In the genomic region with DNA sequence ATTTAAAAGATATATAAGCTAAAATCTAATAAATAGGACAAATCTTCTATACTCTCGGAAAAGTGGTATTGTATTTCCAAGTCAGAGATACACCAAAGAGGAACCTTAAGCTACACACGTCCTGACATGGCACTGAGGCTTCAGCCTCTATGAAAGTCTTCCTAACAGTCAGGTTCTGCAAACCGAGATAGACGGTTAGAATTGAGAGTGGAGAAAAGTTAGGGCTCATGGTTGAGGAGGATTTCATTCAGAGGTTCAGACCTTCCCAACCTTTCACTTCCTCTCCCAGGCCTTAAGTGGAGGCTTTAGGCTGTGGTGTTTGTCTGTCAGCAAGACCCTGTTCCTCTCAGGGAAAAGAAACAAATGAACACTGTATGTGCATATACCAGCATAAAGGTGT, we compare ENCODE assay signal across 25 mouse cellular contexts. TPM values are rescaled to one million over a fixed set of nuclear protein-coding genes. Genes with fewer than 3 reads are reported as not detected.
DNase-seq lines count a peak whose midpoint lies in the region; ATAC-seq and TF ChIP-seq lines count a peak whose summit lies in the region.
"Had no signal": no experiment of that assay in that cellular context is flagged by ENCODE, and none has a peak within 500 bp of the region (broad histone marks: within the 10 kb centered on the region; RNA-seq: fewer than 3 reads in every experiment).

No protein-coding gene starts in this region.

- TF ChIP-seq CTCF in liver, embryonic 14.5 days (IDR thresholded peaks at IDR 0.05; ENCODE audit: low read depth): no peak

- no peaks in the 10 kb centered on the region for H3K27me3 ChIP-seq in liver, embryonic 14.5 days (ENCODE audit: control insufficient read depth, insufficient read depth, low read length)
- no peaks in the 10 kb centered on the region for H3K27me3 ChIP-seq in liver, embryonic 11.5 days (replicated peaks; ENCODE audit: control insufficient read depth, insufficient read depth, low read length)
- H3K27me3 ChIP-seq in liver, embryonic 15.5 days: no peaks in the 10 kb centered on the region
- H3K27me3 ChIP-seq in hindbrain, embryonic 12.5 days: no peaks in the 10 kb centered on the region
- H3K27me3 ChIP-seq: embryonic facial prominence, embryonic 12.5 days; embryonic facial prominence, embryonic 15.5 days; heart, embryonic 12.5 days; heart, embryonic 15.5 days; hindbrain, embryonic 15.5 days had no signal

- H3K4me1 ChIP-seq in liver, embryonic 14.5 days (replicated peaks; ENCODE audit: control insufficient read depth in 2 of 2, insufficient read depth in 2 of 2, low read length in 1 of 2): peaks cover 74 to 77% of the 10 kb centered on the region in 2 experiments
- peaks cover 53% of the 10 kb centered on the region for H3K4me1 ChIP-seq in liver, embryonic 11.5 days (replicated peaks; ENCODE audit: control insufficient read depth, insufficient read depth, low read length)
- H3K4me1 ChIP-seq in liver, embryonic 15.5 days (replicated peaks): peaks cover 90% of the 10 kb centered on the region
- H3K4me1 ChIP-seq in hindbrain, embryonic 12.5 days: no peaks in the 10 kb centered on the region
- H3K4me1 ChIP-seq: embryonic facial prominence, embryonic 12.5 days; hindbrain, embryonic 15.5 days had no signal

- peak overlapping the region; percentile 46; the same call in 1 of the 2 replicates for H3K27ac ChIP-seq in liver, embryonic 14.5 days
- no peak overlapping the region for H3K27ac ChIP-seq in liver, embryonic 11.5 days (ENCODE audit: low read depth, low read length)
- peak overlapping the region; percentile 67 for H3K27ac ChIP-seq in liver, embryonic 15.5 days (replicated peaks)
- H3K27ac ChIP-seq in hindbrain, embryonic 12.5 days: no peak overlapping the region
- H3K27ac ChIP-seq: embryonic facial prominence, embryonic 12.5 days; embryonic facial prominence, embryonic 15.5 days; heart, embryonic 15.5 days; hindbrain, embryonic 15.5 days had no signal

- no peak overlapping the region for H3K4me3 ChIP-seq in liver, embryonic 14.5 days (ENCODE audit: insufficient read depth in 1 of 2, low read depth in 2 of 2, low read length in 2 of 2)
- H3K4me3 ChIP-seq in liver, embryonic 11.5 days (ENCODE audit: low read depth, low read length): no peak overlapping the region
- no peak overlapping the region for H3K4me3 ChIP-seq in liver, embryonic 15.5 days (replicated peaks)
- no peak overlapping the region for H3K4me3 ChIP-seq in hindbrain, embryonic 12.5 days
- H3K4me3 ChIP-seq: embryonic facial prominence, embryonic 12.5 days; embryonic facial prominence, embryonic 15.5 days; gastrocnemius, adult 2 months; heart, embryonic 12.5 days; heart, embryonic 15.5 days; hindbrain, embryonic 15.5 days had no signal

- H3K9me3 ChIP-seq in liver, embryonic 14.5 days (ENCODE audit: control insufficient read depth, low read length): no peaks in the 10 kb centered on the region
- H3K9me3 ChIP-seq in liver, embryonic 11.5 days (ENCODE audit: control insufficient read depth, low read length): no peaks in the 10 kb centered on the region
- H3K9me3 ChIP-seq in liver, embryonic 15.5 days (replicated peaks): no peaks in the 10 kb centered on the region
- no peaks in the 10 kb centered on the region for H3K9me3 ChIP-seq in hindbrain, embryonic 12.5 days (replicated peaks)
- H3K9me3 ChIP-seq: embryonic facial prominence, embryonic 12.5 days; embryonic facial prominence, embryonic 15.5 days; heart, embryonic 12.5 days; heart, embryonic 15.5 days; hindbrain, embryonic 15.5 days had no signal

- no peak for ATAC-seq in liver, embryonic 14.5 days (ENCODE audit: insufficient read depth)
- ATAC-seq in liver, embryonic 11.5 days (replicated peaks; ENCODE audit: low FRiP score): no peak
- ATAC-seq in liver, embryonic 15.5 days (ENCODE audit: insufficient read depth): no peak
- peak; percentile 8; the same call in 1 of the 2 replicates for ATAC-seq in megakaryocyte progenitor cell, adult 5-6 weeks (replicated peaks; ENCODE audit: poor library complexity)
- ATAC-seq in hindbrain, embryonic 12.5 days (ENCODE audit: low FRiP score): no peak
- ATAC-seq: activated CD4-positive, CD25-positive, alpha-beta regulatory T cell, adult 4 months; CD4-positive, CD25-positive, alpha-beta regulatory T cell, adult 4 months; forebrain, embryonic 14.5 days; forebrain, postnatal 0 days had no signal

- DNase-seq in liver, embryonic 14.5 days (ENCODE audit: low read depth in 3 of 3, low spot score in 3 of 3): no peak
- DNase-seq in liver, embryonic 11.5 days (ENCODE audit: low spot score): no peak
- DNase-seq in adrenal gland, adult 2 months: no peak
- DNase-seq: adrenal gland, postnatal 10 days; adrenal gland, postnatal 36 days; cerebellum, adult 18-20 months; cerebellum, adult 9-10 months; cerebellum, postnatal 14 days; forebrain, postnatal 0 days; gastrocnemius, adult 2 months; gastrocnemius, postnatal 14 days; heart, adult 18-20 months; heart, postnatal 10 days; heart, postnatal 36 days had no signal

- no peak overlapping the region for H3K9ac ChIP-seq in liver, embryonic 14.5 days (replicated peaks)
- H3K9ac ChIP-seq in liver, embryonic 11.5 days (ENCODE audit: low read depth, low read length): no peak overlapping the region
- no peak overlapping the region for H3K9ac ChIP-seq in liver, embryonic 15.5 days
- no peak overlapping the region for H3K9ac ChIP-seq in hindbrain, embryonic 12.5 days
- H3K9ac ChIP-seq: embryonic facial prominence, embryonic 12.5 days; embryonic facial prominence, embryonic 15.5 days; forebrain, postnatal 0 days; heart, embryonic 12.5 days; heart, embryonic 15.5 days; hindbrain, embryonic 15.5 days had no signal

- WGBS in liver, embryonic 14.5 days (ENCODE audit: insufficient replicate concordance): 57% methylated on average over 4 of the region's 4 CpGs
- 64% methylated on average over 4 of the region's 4 CpGs for WGBS in liver, embryonic 11.5 days
- 46% methylated on average over 4 of the region's 4 CpGs for WGBS in liver, embryonic 15.5 days (ENCODE audit: insufficient replicate concordance)
- 88% methylated on average over 4 of the region's 4 CpGs for WGBS in hindbrain, embryonic 12.5 days

- peaks cover 27% of the 10 kb centered on the region for H3K36me3 ChIP-seq in liver, embryonic 14.5 days (replicated peaks; ENCODE audit: control insufficient read depth, insufficient read depth, low read depth)
- no peaks in the 10 kb centered on the region; the same call in 1 of the 2 replicates for H3K36me3 ChIP-seq in liver, embryonic 11.5 days (ENCODE audit: control insufficient read depth, insufficient read depth, low read length)
- H3K36me3 ChIP-seq in liver, embryonic 15.5 days (replicated peaks): peaks cover 28% of the 10 kb centered on the region
- no peaks in the 10 kb centered on the region for H3K36me3 ChIP-seq in hindbrain, embryonic 12.5 days
- H3K36me3 ChIP-seq: embryonic facial prominence, embryonic 12.5 days; embryonic facial prominence, embryonic 15.5 days; heart, embryonic 12.5 days; heart, embryonic 15.5 days; hindbrain, embryonic 15.5 days had no signal

- TF ChIP-seq EP300 in liver, embryonic 14.5 days (IDR thresholded peaks at IDR 0.05; ENCODE audit: low read depth): no peak

- no peak overlapping the region for H3K4me2 ChIP-seq in liver, embryonic 14.5 days (ENCODE audit: low read depth)
- no peak overlapping the region for H3K4me2 ChIP-seq in liver, embryonic 11.5 days
- no peak overlapping the region for H3K4me2 ChIP-seq in liver, embryonic 15.5 days
- H3K4me2 ChIP-seq in hindbrain, embryonic 12.5 days (replicated peaks): no peak overlapping the region
- H3K4me2 ChIP-seq: embryonic facial prominence, embryonic 12.5 days; embryonic facial prominence, embryonic 15.5 days; heart, embryonic 12.5 days; heart, embryonic 15.5 days; hindbrain, embryonic 15.5 days had no signal

RNA-seq across cellular contexts. Expression of gene Ell2, which starts 37.5 kb away (rescaled TPM):
- polyA plus RNA-seq in liver, embryonic 14.5 days (2012; rRNA removed): 20.2 and 30.5 TPM in 2 replicates
- 41.2 and 44.0 TPM in 2 replicates for polyA plus RNA-seq in liver, embryonic 14.5 days (2014; fragmentation: Nextera tagmentation; extraction: Ambion mirVana)
- 40.4 and 44.8 TPM in 2 replicates for polyA plus RNA-seq in liver, embryonic 11.5 days (2014; fragmentation: Nextera tagmentation; extraction: Ambion mirVana)
- 34.0 and 34.2 TPM in 2 replicates for polyA plus RNA-seq in liver, embryonic 15.5 days (2015; fragmentation: Nextera tagmentation; extraction: Ambion mirVana)
- total RNA-seq in megakaryocyte progenitor cell, adult 5-6 weeks (2015): 10.6 and 13.6 TPM in 2 replicates
- total RNA-seq in megakaryocyte progenitor cell, adult 5-6 weeks (2017): 6.8 and 11.8 TPM in 2 replicates
- 100 to 1,000 TPM in 1 of 2 experiments, 10 to 100 TPM in 1; 49.6 to 165 TPM for total RNA-seq in adrenal gland, adult 2 months (2021)
- polyA plus RNA-seq in adrenal gland, adult 2 months (2012; rRNA removed): 1.8 and 2.2 TPM in 2 replicates
- polyA plus RNA-seq in hindbrain, embryonic 12.5 days (2016; fragmentation: Nextera tagmentation; extraction: Ambion mirVana): 7.8 and 8.4 TPM in 2 replicates

Comparison
In these comparisons a context has a peak if more than half of its experiments do, and no peak if none do; other contexts are left out.
1. H3K27ac ChIP-seq: peak in liver, embryonic 14.5 days (single experiment) and liver, embryonic 15.5 days (single experiment); none in liver, embryonic 11.5 days (single experiment) and hindbrain, embryonic 12.5 days (single experiment).